ENCODE assay signal across 8 mouse cellular contexts in the genomic region with DNA sequence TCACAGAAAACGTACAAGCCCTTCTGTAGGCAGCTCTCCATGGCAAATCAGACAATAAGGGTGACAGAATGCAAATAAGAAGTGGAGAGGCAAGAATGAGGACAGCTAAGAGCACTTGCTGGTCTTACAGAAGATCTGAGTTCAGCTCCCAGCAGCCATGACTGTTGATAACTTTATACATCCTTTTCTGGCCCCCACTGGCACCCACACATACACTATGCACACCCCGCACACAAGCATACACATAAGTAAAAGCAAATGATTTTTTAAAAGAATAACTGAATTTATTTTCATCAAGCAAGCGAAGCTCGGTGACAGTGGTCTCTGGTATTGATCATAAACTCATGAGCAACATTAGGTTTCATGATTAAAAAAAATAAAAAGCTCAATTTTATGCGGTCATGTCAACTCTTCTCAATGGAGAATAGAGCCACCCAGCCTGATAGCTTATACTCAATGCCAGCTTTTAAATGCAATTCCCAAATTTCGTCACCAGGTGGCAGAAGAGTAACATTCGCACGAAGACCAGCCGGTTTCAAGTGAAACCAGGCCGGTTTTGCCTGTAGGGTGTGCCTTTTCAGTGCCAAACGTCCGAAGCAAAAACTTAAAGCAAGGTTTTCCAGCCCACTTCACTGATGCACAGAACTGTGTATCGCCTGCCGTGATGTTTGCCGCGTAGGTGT.
A peak's percentile ranks its signal among the peaks of the same experiment; 100 is the strongest.
DNase-seq lines count a peak whose midpoint lies in the region; ATAC-seq lines count a peak whose summit lies in the region.

No protein-coding gene starts in this region.

- no peak overlapping the region for H3K4me3 ChIP-seq in hindbrain, embryonic 11.5 days (ENCODE audit: low read depth, low read length)
- peak overlapping the region; percentile 43 for H3K4me3 ChIP-seq in lung, embryonic 16.5 days (ENCODE audit: low read length)

- H3K27ac ChIP-seq in hindbrain, embryonic 11.5 days (ENCODE audit: low read depth, low read length) = no peak overlapping the region
- H3K27ac ChIP-seq in lung, embryonic 16.5 days (ENCODE audit: low read length) = peak overlapping the region; percentile 75

- H3K9me3 ChIP-seq in hindbrain, embryonic 11.5 days (ENCODE audit: control insufficient read depth, low read length) = no peaks in the 10 kb centered on the region
- H3K9me3 ChIP-seq in lung, embryonic 16.5 days (ENCODE audit: control insufficient read depth, low read length) = no peaks in the 10 kb centered on the region

- H3K4me1 ChIP-seq in hindbrain, embryonic 11.5 days (replicated peaks; ENCODE audit: control insufficient read depth, insufficient read depth, low read length) = 0 out of 2 replicates have a peak, but pooled peaks cover 2% of the 10 kb centered on the region
- peaks cover 21% of the 10 kb centered on the region for H3K4me1 ChIP-seq in lung, embryonic 16.5 days (replicated peaks; ENCODE audit: control insufficient read depth, insufficient read depth, low read length)

- peak; percentile 77 for DNase-seq in Muller cell, postnatal 12 days (ENCODE audit: inconsistent ontology term)
- DNase-seq in cerebellum, adult 8-10 months = peak; percentile 63
- DNase-seq in hindbrain, embryonic 11.5 days (ENCODE audit: low spot score) = peak; percentile 93
- DNase-seq in layer of hippocampus, adult 9-11 months = peak; percentile 78
- peak; percentile 71 for DNase-seq in ovary, postnatal 10 days (ENCODE audit: low spot score)
- peak; percentile 80 for DNase-seq in thymus, postnatal 14 days

- ATAC-seq in frontal cortex, adult (ENCODE audit: low TSS enrichment) = peak; percentile 86
- ATAC-seq in hindbrain, embryonic 11.5 days (ENCODE audit: low FRiP score) = peak; percentile 67
- ATAC-seq in lung, embryonic 16.5 days (ENCODE audit: low read depth) = peak; percentile 51; the same call in 1 of the 2 replicates

- H3K4me2 ChIP-seq in hindbrain, embryonic 11.5 days (replicated peaks; ENCODE audit: low read depth, low read length) = peak overlapping the region; percentile 26
- peak overlapping the region; percentile 63 for H3K4me2 ChIP-seq in lung, embryonic 16.5 days (ENCODE audit: low read depth, low read length)

- H3K9ac ChIP-seq in hindbrain, embryonic 11.5 days (ENCODE audit: low read depth, low read length) = 0 out of 2 replicates have a peak overlapping the region, but pooled peaks have one; percentile 37
- peak overlapping the region; percentile 51 for H3K9ac ChIP-seq in lung, embryonic 16.5 days (ENCODE audit: low read length)

- H3K36me3 ChIP-seq in hindbrain, embryonic 11.5 days (ENCODE audit: control insufficient read depth, insufficient read depth, low read length) = no peaks in the 10 kb centered on the region
- H3K36me3 ChIP-seq in lung, embryonic 16.5 days (ENCODE audit: control insufficient read depth, insufficient read depth, low read length) = no peaks in the 10 kb centered on the region

- 15% methylated on average over 16 of the region's 16 CpGs for WGBS in hindbrain, embryonic 11.5 days
- 13% methylated on average over 16 of the region's 16 CpGs for WGBS in lung, embryonic 16.5 days

- H3K27me3 ChIP-seq in hindbrain, embryonic 11.5 days (ENCODE audit: control insufficient read depth, insufficient read depth, low read length) = no peaks in the 10 kb centered on the region
- no peaks in the 10 kb centered on the region for H3K27me3 ChIP-seq in lung, embryonic 16.5 days (ENCODE audit: control insufficient read depth, insufficient read depth, low read depth, low read length)
